Mouse (Mus musculus): ENCODE results near the gene Mapk6. TPM values are rescaled to one million over a fixed set of nuclear protein-coding genes. Genes with fewer than 3 reads are reported as not detected.
A peak's percentile ranks its signal among the peaks of the same experiment; 100 is the strongest.

The Mapk6 gene
- total and polyA plus RNA-seq, 2 experiments = 10.0 to 21.1 TPM

GRCm38 (mm10) chr9:75328047-75328446 lies 81.8 kb downstream of the Mapk6 start:
- Histone ChIP-seq H3K4me3 (ENCODE audit: insufficient read depth, low read depth, low read length) (no peak overlapping the region), H3K36me3 (ENCODE audit: control insufficient read depth, insufficient read depth, low read length) (no peaks in the 10 kb centered on the region), H3K27me3 (ENCODE audit: control insufficient read depth, insufficient read depth, low read length) (no peaks in the 10 kb centered on the region), H3K27ac (replicated peaks; ENCODE audit: insufficient read depth, low read depth, low read length) (no peak overlapping the region), H3K4me1 (ENCODE audit: control insufficient read depth, insufficient read depth, low read length) (no peaks in the 10 kb centered on the region), H3K79me2 (ENCODE audit: control insufficient read depth, insufficient read depth, low read length) (no peaks in the 10 kb centered on the region), H3K9ac (ENCODE audit: low read depth, low read length) (no peak overlapping the region)
- DNase-seq (ENCODE audit: extremely low read depth, low read depth, low spot score) = no peak
- TF ChIP-seq CTCF (IDR thresholded peaks at IDR 0.05; ENCODE audit: low read depth, low read length) = no peak
- TF ChIP-seq POLR2A (IDR thresholded peaks at IDR 0.05; ENCODE audit: extremely low read depth, insufficient read depth, low read length) = no peak
- 97% methylated on average over 3 of the region's 3 CpGs for WGBS

DNA sequence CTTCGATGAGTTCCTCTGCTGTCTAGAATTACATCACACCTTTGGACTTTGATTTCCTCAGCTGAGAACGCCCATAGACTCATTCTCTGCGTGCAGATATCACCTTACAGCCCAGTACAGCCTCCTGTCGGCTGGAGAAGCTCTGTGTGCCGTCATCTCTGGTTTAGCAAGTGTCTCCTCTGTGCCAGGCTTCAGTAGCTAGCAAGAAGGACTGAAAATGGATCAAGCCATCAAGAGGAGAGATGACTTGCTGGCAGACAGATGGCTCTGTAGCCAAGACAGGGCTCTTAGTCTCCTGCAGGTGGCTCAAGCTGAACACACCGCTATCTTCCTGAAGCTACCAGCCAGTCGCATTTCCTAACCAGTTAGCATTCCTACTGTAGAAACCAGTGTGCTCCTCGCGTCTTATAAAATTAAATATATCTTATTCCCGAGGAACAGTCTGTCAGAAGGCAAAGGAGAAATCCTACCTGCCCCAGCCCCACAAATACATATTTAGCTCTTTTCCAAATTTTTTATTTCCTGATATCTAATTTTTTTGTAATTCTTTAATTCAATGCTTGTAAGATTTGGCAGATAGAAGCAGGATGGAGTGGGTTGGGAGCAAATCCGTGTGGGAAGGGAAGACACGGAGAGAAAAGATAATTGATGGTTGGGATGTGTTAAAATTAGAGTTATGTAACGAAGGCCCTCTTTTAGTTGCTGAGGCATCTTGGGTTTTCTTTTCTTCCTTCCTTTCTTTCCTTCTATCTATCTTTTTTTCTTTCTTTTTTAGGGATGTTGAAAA lies 87.5 kb downstream of the Mapk6 start:
- Histone ChIP-seq H3K36me3 (ENCODE audit: control insufficient read depth, insufficient read depth, low read length) (no peaks in the 10 kb centered on the region), H3K4me1 (ENCODE audit: control insufficient read depth, insufficient read depth, low read length) (0 out of 2 replicates have a peak, but pooled peaks cover 1% of the 10 kb centered on the region), H3K9ac (ENCODE audit: low read depth, low read length) (no peak overlapping the region), H3K79me2 (ENCODE audit: control insufficient read depth, insufficient read depth, low read length) (no peaks in the 10 kb centered on the region), H3K27me3 (ENCODE audit: control insufficient read depth, insufficient read depth, low read length) (no peaks in the 10 kb centered on the region), H3K27ac (replicated peaks; ENCODE audit: insufficient read depth, low read depth, low read length) (no peak overlapping the region), H3K4me3 (ENCODE audit: insufficient read depth, low read depth, low read length) (no peak overlapping the region)
- WGBS = 62% methylated on average over 13 of the region's 13 CpGs
- TF ChIP-seq POLR2A (IDR thresholded peaks at IDR 0.05; ENCODE audit: extremely low read depth, insufficient read depth, low read length) = no peak
- TF ChIP-seq CTCF (IDR thresholded peaks at IDR 0.05; ENCODE audit: low read depth, low read length) = no peak
- peak; percentile 42 for DNase-seq (ENCODE audit: extremely low read depth, low read depth, low spot score)

DNA sequence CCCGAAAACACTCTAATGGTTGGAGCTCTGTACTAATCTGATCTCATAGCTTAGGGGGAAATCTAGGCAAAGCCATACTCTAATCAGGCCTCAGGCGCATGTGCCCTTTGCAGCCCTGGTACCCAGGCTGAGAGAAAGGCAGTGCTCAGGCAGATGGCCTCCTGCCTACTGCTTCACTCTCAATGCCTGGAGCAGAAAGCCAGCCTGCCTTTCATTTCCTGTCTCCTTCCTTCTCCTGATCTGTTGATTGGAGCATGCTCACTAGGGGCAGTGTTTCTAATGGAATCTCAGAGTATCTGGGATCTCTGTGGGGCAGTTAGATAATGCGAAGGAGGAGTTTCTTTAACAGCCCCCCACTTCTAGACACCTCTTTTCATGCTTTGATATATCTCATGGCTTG lies 90.4 kb downstream of the Mapk6 start:
- no peaks in the 10 kb centered on the region for H3K36me3 ChIP-seq (ENCODE audit: control insufficient read depth, insufficient read depth, low read length)
- H3K4me3 ChIP-seq (ENCODE audit: insufficient read depth, low read depth, low read length) = no peak overlapping the region
- H3K79me2 ChIP-seq (ENCODE audit: control insufficient read depth, insufficient read depth, low read length) = no peaks in the 10 kb centered on the region
- H3K4me1 ChIP-seq (ENCODE audit: control insufficient read depth, insufficient read depth, low read length) = 0 out of 2 replicates have a peak, but pooled peaks cover 1% of the 10 kb centered on the region
- 92% methylated on average over 3 of the region's 3 CpGs for WGBS
- no peaks in the 10 kb centered on the region for H3K27me3 ChIP-seq (ENCODE audit: control insufficient read depth, insufficient read depth, low read length)
- H3K27ac ChIP-seq (replicated peaks; ENCODE audit: insufficient read depth, low read depth, low read length) = no peak overlapping the region
- DNase-seq (ENCODE audit: extremely low read depth, low read depth, low spot score) = no peak
- no peak overlapping the region for H3K9ac ChIP-seq (ENCODE audit: low read depth, low read length)
- no peak for TF ChIP-seq CTCF (IDR thresholded peaks at IDR 0.05; ENCODE audit: low read depth, low read length)
- TF ChIP-seq POLR2A (IDR thresholded peaks at IDR 0.05; ENCODE audit: extremely low read depth, insufficient read depth, low read length) = no peak

Other genes starting within 250 kb of the Mapk6 start
- gene Myo5c, start 178.0 kb downstream of the Mapk6 start, total RNA-seq (2014; rRNA removed) = 0.18 and 0.20 TPM in 2 replicates
- 0.07 and 0.12 TPM in 2 replicates for gene Myo5c, start 178.0 kb downstream of the Mapk6 start, polyA plus RNA-seq (2012; rRNA removed)
- gene Gnb5, start 103.7 kb downstream of the Mapk6 start, total RNA-seq (2014; rRNA removed) = 0.74 and 1.1 TPM in 2 replicates
- gene Gnb5, start 103.7 kb downstream of the Mapk6 start, polyA plus RNA-seq (2012; rRNA removed) = 0.45 and 0.78 TPM in 2 replicates
- not detected in 2 replicates for gene Bcl2l10, start 62.2 kb downstream of the Mapk6 start, total RNA-seq (2014; rRNA removed)
- not detected in 2 replicates for gene Bcl2l10, start 62.2 kb downstream of the Mapk6 start, polyA plus RNA-seq (2012; rRNA removed)
- gene Leo1, start 31.5 kb upstream of the Mapk6 start, total RNA-seq (2014; rRNA removed) = 5.2 and 6.3 TPM in 2 replicates
- gene Leo1, start 31.5 kb upstream of the Mapk6 start, polyA plus RNA-seq (2012; rRNA removed) = 2.1 and 3.1 TPM in 2 replicates
- gene Tmod3, start 149.7 kb upstream of the Mapk6 start, total RNA-seq (2014; rRNA removed) = 19.9 and 20.8 TPM in 2 replicates
- 4.8 and 5.9 TPM in 2 replicates for gene Tmod3, start 149.7 kb upstream of the Mapk6 start, polyA plus RNA-seq (2012; rRNA removed)
- 0.09 and 0.13 TPM in 2 replicates for gene Tmod2, start 201.3 kb upstream of the Mapk6 start, total RNA-seq (2014; rRNA removed)
- gene Tmod2, start 201.3 kb upstream of the Mapk6 start, polyA plus RNA-seq (2012; rRNA removed) = not detected in 2 replicates
- 1.8 and 2.2 TPM in 2 replicates for gene Lysmd2, start 215.7 kb upstream of the Mapk6 start, total RNA-seq (2014; rRNA removed)
- 1.0 and 1.7 TPM in 2 replicates for gene Lysmd2, start 215.7 kb upstream of the Mapk6 start, polyA plus RNA-seq (2012; rRNA removed)

Data from liver, adult 2 months (tissue).